Mouse (Mus musculus) midbrain, embryonic 11.5 days (tissue): ENCODE results near the gene Fbxw8. TPM values are rescaled to one million over a fixed set of nuclear protein-coding genes. Genes with fewer than 3 reads are reported as not detected.
A peak's percentile ranks its signal among the peaks of the same experiment; 100 is the strongest.

Experiments used
- ATAC-seq: fragments of 200-750 bp; cut with Nextera tagmentation; 2 replicates; pipeline ENCODE4 v1.8.0; 2017; ENCODE audit warnings: moderate TSS enrichment, moderate library complexity; ENCODE audit not compliant: low FRiP score
- DNase-seq: peaks from one replicate; pipeline ENCODE4 v3.0.0; 2015; ENCODE audit warnings: low spot score; ENCODE audit errors: missing footprints
- H3K27ac ChIP-seq: fragments of 300-500 bp; sonication (generic); 2 replicates; pipeline ENCODE4 v1.5.1; 2014; ENCODE audit warnings: low read depth, low read length
- H3K27me3 ChIP-seq: fragments of 300-500 bp; sonication (generic); 2 replicates; pipeline ENCODE4 v1.6.1; 2014; ENCODE audit warnings: mild to moderate bottlenecking, low read length, moderate library complexity, mixed read lengths; ENCODE audit not compliant: control insufficient read depth, insufficient read depth
- H3K36me3 ChIP-seq: fragments of 300-500 bp; sonication (generic); 2 replicates; pipeline ENCODE4 v1.6.1; 2014; ENCODE audit warnings: mild to moderate bottlenecking, low read length, moderate library complexity, mixed read lengths; ENCODE audit not compliant: control insufficient read depth, insufficient read depth
- H3K4me1 ChIP-seq: fragments of 300-500 bp; sonication (generic); 2 replicates; pipeline ENCODE4 v1.6.1; 2014; ENCODE audit warnings: low read length; ENCODE audit not compliant: control insufficient read depth, insufficient read depth
- H3K4me2 ChIP-seq: fragments of 300-500 bp; sonication (generic); 2 replicates; pipeline ENCODE4 v1.6.1; 2014; ENCODE audit warnings: mild to moderate bottlenecking, moderate library complexity
- H3K4me3 ChIP-seq: fragments of 300-500 bp; sonication (generic); 2 replicates; pipeline ENCODE4 v1.5.1; 2014; ENCODE audit warnings: low read depth, low read length
- H3K9ac ChIP-seq: fragments of 300-500 bp; sonication (generic); 2 replicates; pipeline ENCODE4 v1.6.1; 2014; ENCODE audit warnings: low read length
- H3K9me3 ChIP-seq: fragments of 300-500 bp; sonication (generic); 2 replicates; pipeline ENCODE4 v1.6.1; 2016; ENCODE audit warnings: low read length; ENCODE audit not compliant: control insufficient read depth
- WGBS: fragments of 180-500 bp; shearing (Covaris S2); extraction: QIAGEN DNeasy Blood & Tissue Kit; methylation state at CpG from one replicate; pipeline ENCODE4 v1.1.7; 2014; 5-methylcytosine and 5-hydroxymethylcytosine counted together
- polyA plus RNA-seq: library from polyadenylated mRNA; unstranded; fragments of >200 nt; fragmentation: Nextera tagmentation; extraction: Ambion mirVana; gene quantifications from 2 replicates; pipeline ENCODE4 v1.2.1, GENCODE M21; 2014

Fbxw8 gene
- polyA plus RNA-seq, 1 experiment from 2014 or later, result 21.1 TPM

DNA sequence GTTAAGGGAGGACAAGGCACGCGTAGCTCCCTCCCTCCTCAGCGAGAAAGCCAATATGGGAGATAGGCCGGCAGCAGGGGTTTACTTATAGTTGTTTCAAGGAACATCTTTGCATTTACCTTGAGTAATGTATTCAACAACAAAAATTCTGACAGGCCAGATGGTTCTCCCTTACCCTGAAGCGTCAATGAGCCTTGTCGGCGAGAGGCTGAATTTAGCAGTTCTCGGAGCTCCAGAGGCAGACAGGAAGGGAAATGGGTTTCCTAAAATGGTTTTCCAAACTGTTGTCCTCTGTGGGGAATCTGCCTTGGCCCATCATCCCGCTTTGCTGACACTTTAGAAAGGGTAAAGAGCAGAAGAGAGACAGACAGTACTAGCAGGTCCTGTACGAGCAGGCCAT lies 48.6 kb downstream of the Fbxw8 start:
- Histone ChIP-seq H3K36me3 (no peaks in the 10 kb centered on the region; the same call in 1 of the 2 replicates), H3K9ac (no peak overlapping the region), H3K4me1 (no peaks in the 10 kb centered on the region), H3K27me3 (no peaks in the 10 kb centered on the region), H3K4me3 (no peak overlapping the region), H3K4me2 (no peak overlapping the region), H3K27ac (no peak overlapping the region), H3K9me3 (no peaks in the 10 kb centered on the region)
- 95% methylated on average over 10 of the region's 10 CpGs for WGBS
- ATAC-seq, result no peak
- DNase-seq, result no peak

DNA sequence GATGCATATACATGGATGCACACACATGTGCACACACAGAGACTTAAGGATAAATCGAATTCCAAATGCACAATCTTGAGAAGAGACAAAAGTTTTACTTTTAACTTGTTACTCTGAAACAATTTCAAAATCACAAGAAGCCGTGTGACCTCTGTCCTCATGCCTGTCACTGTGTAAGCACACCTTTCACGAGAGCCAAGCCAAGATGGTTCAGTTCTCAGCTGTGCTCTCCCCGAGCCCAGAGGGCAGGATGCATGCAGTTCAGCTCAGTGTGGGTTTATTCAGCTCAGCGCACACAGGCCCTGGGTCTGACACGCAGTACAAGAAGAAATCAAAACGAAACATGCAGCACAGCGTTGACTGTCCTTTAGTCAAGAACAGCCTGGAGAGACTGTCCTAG lies 49.7 kb downstream of the Fbxw8 start:
- H3K4me1 ChIP-seq, result no peaks in the 10 kb centered on the region
- no peaks in the 10 kb centered on the region for H3K9me3 ChIP-seq
- H3K36me3 ChIP-seq, result no peaks in the 10 kb centered on the region
- ATAC-seq, result no peak
- no peaks in the 10 kb centered on the region for H3K27me3 ChIP-seq
- H3K27ac ChIP-seq, result no peak overlapping the region
- no peak overlapping the region for H3K9ac ChIP-seq
- no peak for DNase-seq
- H3K4me3 ChIP-seq, result no peak overlapping the region
- H3K4me2 ChIP-seq, result no peak overlapping the region
- 91% methylated on average over 8 of the region's 8 CpGs for WGBS

- Histone ChIP-seq H3K4me2 (no peak overlapping the region), H3K4me3 (no peak overlapping the region), H3K9ac (no peak overlapping the region), H3K36me3 (no peaks in the 10 kb centered on the region; the same call in 1 of the 2 replicates), H3K27ac (no peak overlapping the region), H3K27me3 (no peaks in the 10 kb centered on the region), H3K9me3 (no peaks in the 10 kb centered on the region), H3K4me1 (no peaks in the 10 kb centered on the region)
- WGBS, result 89% methylated on average over 8 of the region's 8 CpGs
- no peak for ATAC-seq
- DNase-seq, result no peak
Measured at GRCm38 (mm10) chr5:118099870-118100478, 55.3 kb downstream of the Fbxw8 start.

DNA sequence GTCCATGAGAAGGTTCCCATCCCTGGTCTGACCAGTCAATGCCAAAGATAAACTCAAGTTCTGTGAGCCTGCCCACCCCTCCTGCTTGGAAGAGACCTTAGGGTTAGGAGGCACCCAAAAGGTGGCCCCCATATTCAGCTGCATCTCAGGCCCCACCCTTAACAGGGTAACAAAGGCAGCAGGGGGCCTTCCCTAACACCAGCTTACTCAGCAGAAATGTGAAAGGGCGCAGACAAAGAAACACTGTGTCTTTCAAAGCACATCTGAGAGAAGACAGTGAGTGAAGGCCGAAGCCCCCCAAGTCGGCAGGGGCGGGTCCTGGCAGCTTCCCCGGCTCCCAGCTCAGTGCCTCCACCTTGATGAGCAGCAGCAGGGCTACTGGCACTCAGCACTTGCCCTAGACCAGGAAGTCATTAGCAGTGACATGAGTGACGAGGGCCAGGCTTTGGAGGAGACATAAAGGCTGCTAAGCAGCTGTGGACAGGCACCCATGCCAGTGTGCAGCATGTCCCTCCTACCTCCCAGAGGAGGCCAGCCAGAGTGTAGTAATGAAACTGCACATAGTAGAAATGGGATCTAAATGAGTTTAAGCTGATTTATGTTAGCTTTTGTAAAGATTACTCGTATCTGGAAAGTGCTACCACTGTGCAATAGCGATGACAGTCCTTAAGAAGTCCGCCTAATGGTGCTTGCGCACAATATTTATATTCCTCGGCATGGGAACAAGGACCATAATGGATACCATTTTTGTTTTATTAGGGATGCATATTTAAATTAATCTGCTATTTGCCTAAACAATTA lies 56.0 kb downstream of the Fbxw8 start:
- no peak overlapping the region for H3K4me2 ChIP-seq
- peaks cover 2% of the 10 kb centered on the region; the same call in 1 of the 2 replicates for H3K36me3 ChIP-seq
- no peaks in the 10 kb centered on the region for H3K4me1 ChIP-seq
- H3K9me3 ChIP-seq, result no peaks in the 10 kb centered on the region
- no peak overlapping the region for H3K4me3 ChIP-seq
- DNase-seq, result no peak
- no peak overlapping the region for H3K27ac ChIP-seq
- H3K27me3 ChIP-seq, result no peaks in the 10 kb centered on the region
- no peak overlapping the region for H3K9ac ChIP-seq
- no peak for ATAC-seq
- 85% methylated on average over 11 of the region's 11 CpGs for WGBS

GRCm38 (mm10) chr5:118096317-118096716 lies 58.9 kb downstream of the Fbxw8 start:
- peaks cover 8% of the 10 kb centered on the region for H3K36me3 ChIP-seq
- DNase-seq (no peak), ATAC-seq (no peak)
- no peak overlapping the region for H3K9ac ChIP-seq
- H3K27ac ChIP-seq, result no peak overlapping the region
- H3K9me3 ChIP-seq, result no peaks in the 10 kb centered on the region
- no peak overlapping the region for H3K4me2 ChIP-seq
- H3K4me1 ChIP-seq, result no peaks in the 10 kb centered on the region
- no peak overlapping the region for H3K4me3 ChIP-seq
- WGBS, result 89% methylated on average over 3 of the region's 3 CpGs
- H3K27me3 ChIP-seq, result no peaks in the 10 kb centered on the region

- H3K4me1 ChIP-seq, result no peaks in the 10 kb centered on the region
- no peaks in the 10 kb centered on the region for H3K27me3 ChIP-seq
- H3K36me3 ChIP-seq, result peaks cover 11% of the 10 kb centered on the region
- no peaks in the 10 kb centered on the region for H3K9me3 ChIP-seq
- H3K9ac ChIP-seq, result no peak overlapping the region
- DNase-seq (no peak), ATAC-seq (no peak)
- H3K4me3 ChIP-seq, result no peak overlapping the region
- WGBS, result 86% methylated on average over 4 of the region's 4 CpGs
- H3K27ac ChIP-seq, result no peak overlapping the region
- no peak overlapping the region for H3K4me2 ChIP-seq
Measured at GRCm38 (mm10) chr5:118095849-118096248, 59.4 kb downstream of the Fbxw8 start.

DNA sequence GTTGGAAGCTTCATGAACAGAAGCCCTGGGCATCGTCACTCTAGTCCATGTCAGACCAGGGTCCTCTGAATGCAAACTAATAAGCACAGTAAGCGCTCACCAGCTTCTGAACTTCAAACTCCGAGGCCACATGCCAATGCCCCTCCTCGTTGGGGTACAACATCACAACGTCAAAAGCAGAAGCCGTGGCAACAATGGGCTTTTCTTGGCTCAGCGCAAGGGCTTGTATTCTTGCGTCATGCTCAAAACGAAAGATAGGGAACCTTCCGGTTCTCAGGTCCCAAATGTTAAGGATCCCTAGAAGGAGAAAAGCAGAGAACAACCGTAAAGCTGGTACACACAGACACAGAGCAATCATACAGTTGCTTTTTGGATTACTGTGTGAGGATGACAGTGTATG lies 59.8 kb downstream of the Fbxw8 start:
- ATAC-seq, result no peak
- H3K4me1 ChIP-seq, result no peaks in the 10 kb centered on the region
- H3K4me3 ChIP-seq, result no peak overlapping the region
- no peak overlapping the region for H3K9ac ChIP-seq
- WGBS, result 91% methylated on average over 11 of the region's 11 CpGs
- no peaks in the 10 kb centered on the region for H3K27me3 ChIP-seq
- no peak for DNase-seq
- no peak overlapping the region for H3K27ac ChIP-seq
- no peaks in the 10 kb centered on the region for H3K9me3 ChIP-seq
- H3K4me2 ChIP-seq, result no peak overlapping the region
- peaks cover 11% of the 10 kb centered on the region for H3K36me3 ChIP-seq

DNA sequence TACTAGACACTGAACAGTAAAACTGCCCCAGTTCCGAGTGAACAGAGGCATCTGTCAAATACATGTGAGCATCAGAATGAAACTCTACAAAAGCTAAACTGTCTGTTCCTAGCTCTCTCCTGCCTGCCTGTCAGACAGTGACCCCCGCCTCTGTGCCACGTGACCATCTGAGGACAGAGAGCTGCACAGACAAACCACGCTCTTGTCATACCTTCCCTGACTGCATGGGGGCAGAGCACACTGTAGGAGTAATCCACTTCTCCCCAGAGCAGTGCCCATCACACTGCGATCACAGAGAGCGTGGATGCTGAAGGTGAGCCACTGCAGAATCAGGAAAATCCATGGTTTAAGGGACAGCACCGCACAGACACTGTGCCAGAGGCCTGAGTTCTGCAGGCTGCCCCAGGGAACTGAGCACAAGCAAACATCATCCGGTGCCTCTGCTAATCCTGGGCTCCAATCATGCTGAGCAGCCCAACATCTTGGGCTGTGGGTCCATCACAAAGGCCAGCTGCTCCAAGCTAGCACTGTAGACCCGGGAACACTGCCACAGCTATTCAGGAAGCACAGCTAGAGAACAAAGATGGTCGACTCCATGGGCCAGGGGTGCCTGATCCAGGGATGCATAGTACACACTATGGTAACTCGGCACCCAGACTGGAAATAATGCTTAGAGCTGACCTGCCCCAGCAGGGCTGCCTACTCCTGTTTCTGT lies 61.8 kb downstream of the Fbxw8 start:
- Histone ChIP-seq H3K4me1 (no peaks in the 10 kb centered on the region), H3K4me2 (no peak overlapping the region), H3K27me3 (no peaks in the 10 kb centered on the region), H3K36me3 (peaks cover 11% of the 10 kb centered on the region), H3K9ac (no peak overlapping the region), H3K4me3 (no peak overlapping the region), H3K27ac (no peak overlapping the region), H3K9me3 (no peaks in the 10 kb centered on the region)
- DNase-seq, result no peak
- peak; percentile 40; the same call in 1 of the 2 replicates for ATAC-seq
- WGBS, result 78% methylated on average over 11 of the region's 11 CpGs

GRCm38 (mm10) chr5:118090837-118091236 lies 64.4 kb downstream of the Fbxw8 start:
- H3K9ac ChIP-seq, result no peak overlapping the region
- H3K27me3 ChIP-seq, result no peaks in the 10 kb centered on the region
- H3K4me1 ChIP-seq, result no peaks in the 10 kb centered on the region
- H3K4me2 ChIP-seq, result no peak overlapping the region
- 93% methylated on average over 2 of the region's 2 CpGs for WGBS
- H3K4me3 ChIP-seq, result no peak overlapping the region
- peaks cover 11% of the 10 kb centered on the region for H3K36me3 ChIP-seq
- no peak for ATAC-seq
- DNase-seq, result no peak
- no peak overlapping the region for H3K27ac ChIP-seq
- H3K9me3 ChIP-seq, result no peaks in the 10 kb centered on the region
